ENCODE assay signal across 9 mouse cellular contexts in the genomic region with DNA sequence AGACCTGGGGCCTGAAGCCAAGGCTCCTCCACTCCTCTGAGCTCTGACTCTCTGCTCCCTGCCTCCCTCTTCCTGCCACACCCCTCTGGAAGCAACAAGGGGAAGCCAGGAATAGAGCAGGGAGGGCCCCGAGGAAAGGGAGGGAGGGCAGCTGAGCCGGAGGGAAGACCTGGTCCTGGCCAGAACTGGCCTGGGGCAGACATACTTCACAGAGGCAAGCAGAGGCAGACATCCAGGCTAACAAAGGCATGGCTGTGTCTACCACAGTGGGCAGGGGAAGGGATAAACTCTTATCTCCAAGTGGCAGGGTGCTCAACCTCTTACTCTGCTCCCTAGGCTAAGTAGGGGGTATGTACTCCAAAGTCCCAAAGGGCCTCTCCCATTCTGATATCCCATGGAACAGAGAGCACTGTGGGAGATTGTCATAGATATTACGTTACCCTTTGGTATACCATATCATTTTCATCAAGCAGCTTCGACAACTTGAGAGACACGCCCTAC. TPM values are rescaled to one million over a fixed set of nuclear protein-coding genes. Genes with fewer than 3 reads are reported as not detected.
DNase-seq lines count a peak whose midpoint lies in the region; ATAC-seq and TF ChIP-seq lines count a peak whose summit lies in the region.
"Had no signal": no experiment of that assay in that cellular context is flagged by ENCODE, and none has a peak within 500 bp of the region (broad histone marks: within the 10 kb centered on the region; RNA-seq: fewer than 3 reads in every experiment).

No protein-coding gene starts in this region.

- WGBS in heart, embryonic 10.5 days = 41% methylated on average over 5 of the region's 5 CpGs
- 83% methylated on average over 5 of the region's 5 CpGs for WGBS in hindbrain, embryonic 14.5 days

- no peaks in the 10 kb centered on the region for H3K9me3 ChIP-seq in heart, embryonic 10.5 days
- no peaks in the 10 kb centered on the region for H3K9me3 ChIP-seq in hindbrain, embryonic 14.5 days (ENCODE audit: control insufficient read depth, low read length)
- H3K9me3 ChIP-seq: limb, embryonic 13.5 days had no signal

- H3ac ChIP-seq in C2C12 (ENCODE audit: control insufficient read depth, insufficient read length, low read depth) = peak overlapping the region; percentile 19

- peak; percentile 91 for ATAC-seq in megakaryocyte-erythroid progenitor cell, adult 5-6 weeks (replicated peaks; ENCODE audit: low FRiP score, low TSS enrichment, poor library complexity, severe bottlenecking)
- no peak for ATAC-seq in hindbrain, embryonic 14.5 days (ENCODE audit: low FRiP score)

- H3K27me3 ChIP-seq in C2C12 (ENCODE audit: control insufficient read depth, insufficient read depth, insufficient read length) = no peaks in the 10 kb centered on the region
- no peaks in the 10 kb centered on the region for H3K27me3 ChIP-seq in heart, embryonic 10.5 days (ENCODE audit: insufficient read depth, poor library complexity, severe bottlenecking)
- no peaks in the 10 kb centered on the region for H3K27me3 ChIP-seq in hindbrain, embryonic 14.5 days (ENCODE audit: control insufficient read depth, insufficient read depth, low read length)
- H3K27me3 ChIP-seq: limb, embryonic 13.5 days had no signal

- H3K27ac ChIP-seq in heart, embryonic 10.5 days = peak overlapping the region; percentile 71
- no peak overlapping the region for H3K27ac ChIP-seq in hindbrain, embryonic 14.5 days
- no peak overlapping the region for H3K27ac ChIP-seq in layer of hippocampus, adult 2 months
- H3K27ac ChIP-seq: limb, embryonic 13.5 days had no signal

- H3K4me2 ChIP-seq in hindbrain, embryonic 14.5 days (replicated peaks) = no peak overlapping the region
- H3K4me2 ChIP-seq: limb, embryonic 13.5 days had no signal

- no peak for TF ChIP-seq CTCF in C2C12 (IDR thresholded peaks at IDR 0.05; ENCODE audit: control insufficient read depth, insufficient read depth, insufficient read length)
- TF ChIP-seq CTCF in layer of hippocampus, adult 2 months (conservative IDR thresholded peaks at IDR 0.05) = no peak

- peaks cover 50% of the 10 kb centered on the region for H3K4me1 ChIP-seq in heart, embryonic 10.5 days
- H3K4me1 ChIP-seq in hindbrain, embryonic 14.5 days (replicated peaks; ENCODE audit: control insufficient read depth, insufficient read depth, low read length) = 0 out of 2 replicates have a peak, but pooled peaks cover 2% of the 10 kb centered on the region

- H3K79me3 ChIP-seq in C2C12 (ENCODE audit: low read depth) = peaks cover 36% of the 10 kb centered on the region

- H3K79me2 ChIP-seq in C2C12 (ENCODE audit: control insufficient read depth, insufficient read depth) = peaks cover 57% of the 10 kb centered on the region

- no peak overlapping the region for H3K9ac ChIP-seq in hindbrain, embryonic 14.5 days
- H3K9ac ChIP-seq: limb, embryonic 13.5 days had no signal

- no peak overlapping the region for H3K4me3 ChIP-seq in C2C12 (ENCODE audit: insufficient read depth, poor library complexity, severe bottlenecking)
- peak overlapping the region; percentile 3; the same call in 1 of the 2 replicates for H3K4me3 ChIP-seq in heart, embryonic 10.5 days
- H3K4me3 ChIP-seq in hindbrain, embryonic 14.5 days (replicated peaks; ENCODE audit: low read length) = no peak overlapping the region
- no peak overlapping the region for H3K4me3 ChIP-seq in layer of hippocampus, adult 2 months
- H3K4me3 ChIP-seq: limb, embryonic 13.5 days had no signal

- DNase-seq in adrenal gland, postnatal 14 days = peak; percentile 62
- peak; percentile 87 for DNase-seq in heart, embryonic 10.5 days (ENCODE audit: low spot score)
- peak; percentile 56 to 81 for DNase-seq in kidney, postnatal 25 days
- DNase-seq in hindbrain, embryonic 14.5 days (ENCODE audit: low spot score) = no peak
- DNase-seq in layer of hippocampus, adult 2 months (ENCODE audit: low spot score in 2 of 2) = no peak
- DNase-seq in Muller cell, postnatal 12 days (ENCODE audit: inconsistent ontology term) = no peak

- H3K36me3 ChIP-seq in C2C12 (ENCODE audit: control insufficient read depth, insufficient read depth) = peaks cover 46% of the 10 kb centered on the region
- H3K36me3 ChIP-seq in heart, embryonic 10.5 days = peaks cover 38% of the 10 kb centered on the region
- H3K36me3 ChIP-seq in hindbrain, embryonic 14.5 days (replicated peaks; ENCODE audit: control insufficient read depth, insufficient read depth) = peaks cover 26% of the 10 kb centered on the region

TF ChIP-seq in C2C12, 6 proteins besides CTCF, POLR2A, EP300 and RAD21:
- TF ChIP-seq MAX (IDR thresholded peaks at IDR 0.05) = no peak
TF ChIP-seq in C2C12: peak in this region for 0.

RNA-seq across cellular contexts. Expression of a gene that starts 7.4 kb away (rescaled TPM):
- 402 TPM for polyA plus RNA-seq in C2C12 (2012; fragmentation: generic; extraction: Trizol)
- total RNA-seq in adrenal gland, postnatal 14 days (2021) = 206 and 217 TPM in 2 replicates
- polyA plus RNA-seq in heart, embryonic 10.5 days (2016; fragmentation: Nextera tagmentation; extraction: Ambion mirVana) = 177 and 178 TPM in 2 replicates
- 89.4 and 102 TPM in 2 replicates for total RNA-seq in megakaryocyte-erythroid progenitor cell, adult 5-6 weeks (2014; fragmentation: Nextera tagmentation)
- 33.0 and 55.6 TPM in 2 replicates for total RNA-seq in megakaryocyte-erythroid progenitor cell, adult 5-6 weeks (2017)
- 112 and 129 TPM in 2 replicates for polyA plus RNA-seq in hindbrain, embryonic 14.5 days (2014; fragmentation: Nextera tagmentation; extraction: Ambion mirVana)
- 10 to 100 TPM; 63.7 to 65.6 TPM for total RNA-seq in layer of hippocampus, adult 2 months (2021)

RNA-seq across cellular contexts. Expression of a gene that starts 15.8 kb away (rescaled TPM):
- 108 TPM for polyA plus RNA-seq in C2C12 (2012; fragmentation: generic; extraction: Trizol)
- 87.6 and 97.0 TPM in 2 replicates for total RNA-seq in adrenal gland, postnatal 14 days (2021)
- 105 and 119 TPM in 2 replicates for polyA plus RNA-seq in heart, embryonic 10.5 days (2016; fragmentation: Nextera tagmentation; extraction: Ambion mirVana)
- total RNA-seq in megakaryocyte-erythroid progenitor cell, adult 5-6 weeks (2014; fragmentation: Nextera tagmentation) = 59.0 and 76.4 TPM in 2 replicates
- total RNA-seq in megakaryocyte-erythroid progenitor cell, adult 5-6 weeks (2017) = 65.4 and 92.3 TPM in 2 replicates
- 143 and 145 TPM in 2 replicates for polyA plus RNA-seq in hindbrain, embryonic 14.5 days (2014; fragmentation: Nextera tagmentation; extraction: Ambion mirVana)
- total RNA-seq in layer of hippocampus, adult 2 months (2021) = 10 to 100 TPM; 90.5 to 91.5 TPM

RNA-seq across cellular contexts. Expression of a gene that starts 42.4 kb away (rescaled TPM):
- polyA plus RNA-seq in C2C12 (2012; fragmentation: generic; extraction: Trizol) = 171 TPM
- total RNA-seq in adrenal gland, postnatal 14 days (2021) = 95.0 and 99.4 TPM in 2 replicates
- polyA plus RNA-seq in heart, embryonic 10.5 days (2016; fragmentation: Nextera tagmentation; extraction: Ambion mirVana) = 52.7 and 64.6 TPM in 2 replicates
- total RNA-seq in megakaryocyte-erythroid progenitor cell, adult 5-6 weeks (2014; fragmentation: Nextera tagmentation) = 30.4 and 53.1 TPM in 2 replicates
- total RNA-seq in megakaryocyte-erythroid progenitor cell, adult 5-6 weeks (2017) = 107 and 139 TPM in 2 replicates
- 64.7 and 68.2 TPM in 2 replicates for polyA plus RNA-seq in hindbrain, embryonic 14.5 days (2014; fragmentation: Nextera tagmentation; extraction: Ambion mirVana)
- 100 to 1,000 TPM; 144 to 151 TPM for total RNA-seq in layer of hippocampus, adult 2 months (2021)

Comparison
In these comparisons a context has a peak if more than half of its experiments do, and no peak if none do; other contexts are left out.
1. DNase-seq: peak in adrenal gland, postnatal 14 days (single experiment), heart, embryonic 10.5 days (single experiment) and kidney, postnatal 25 days (2 of 2); none in hindbrain, embryonic 14.5 days (single experiment), layer of hippocampus, adult 2 months (0 of 2) and Muller cell, postnatal 12 days (single experiment).